Mouse (Mus musculus): Measurements from ENCODE around the gene Mecom. TPM values are rescaled to one million over a fixed set of nuclear protein-coding genes. Genes with fewer than 3 reads are reported as not detected.
A peak's percentile ranks its signal among the peaks of the same experiment; 100 is the strongest.
"Not testable (repeated sequence)": the region's sequence is repeated elsewhere in the genome, so short reads cannot be mapped to it uniquely, and the experiment has no call there.

Mecom gene
- total and polyA plus RNA-seq, 2 experiments from 2014 or later = 1.9 to 3.9 TPM

DNA sequence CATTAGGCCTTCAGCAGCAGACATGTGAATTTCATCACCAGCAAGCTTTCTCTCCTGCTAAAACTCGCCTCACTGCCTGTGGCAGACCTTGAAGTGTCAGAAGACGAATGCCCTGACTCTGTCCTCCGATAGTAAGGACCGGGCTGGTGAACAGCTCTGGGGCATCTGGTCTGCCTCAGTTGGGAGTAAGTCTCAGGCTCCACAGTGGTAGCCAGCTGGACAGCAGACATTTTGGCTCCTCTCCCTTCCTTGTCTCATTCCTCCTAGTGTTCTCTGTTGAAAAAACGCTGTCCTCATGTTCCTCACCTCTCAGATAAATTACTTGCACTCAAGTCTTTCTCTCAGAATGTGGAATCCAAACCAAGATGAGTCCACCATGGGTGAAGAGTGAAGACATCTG is 3.5 kb downstream of the Mecom start:
- 78% methylated on average over 5 of the region's 5 CpGs for WGBS
- Histone ChIP-seq H3K9me3 (ENCODE audit: low read length) (no peaks in the 10 kb centered on the region), H3K4me3 (ENCODE audit: low read depth, low read length) (no peak overlapping the region), H3K36me3 (ENCODE audit: insufficient read depth) (no peaks in the 10 kb centered on the region), H3K4me2 (ENCODE audit: low read depth) (no peak overlapping the region), H3K9ac (no peak overlapping the region), H3K27me3 (ENCODE audit: insufficient read depth, low read length) (no peaks in the 10 kb centered on the region), H3K4me1 (ENCODE audit: insufficient read depth) (no peaks in the 10 kb centered on the region), H3K27ac (ENCODE audit: low read depth, low read length) (no peak overlapping the region)
- TF ChIP-seq CTCF (IDR thresholded peaks at IDR 0.05; ENCODE audit: low read depth) = no peak
- DNase-seq (no peak), ATAC-seq (no peak)

DNA sequence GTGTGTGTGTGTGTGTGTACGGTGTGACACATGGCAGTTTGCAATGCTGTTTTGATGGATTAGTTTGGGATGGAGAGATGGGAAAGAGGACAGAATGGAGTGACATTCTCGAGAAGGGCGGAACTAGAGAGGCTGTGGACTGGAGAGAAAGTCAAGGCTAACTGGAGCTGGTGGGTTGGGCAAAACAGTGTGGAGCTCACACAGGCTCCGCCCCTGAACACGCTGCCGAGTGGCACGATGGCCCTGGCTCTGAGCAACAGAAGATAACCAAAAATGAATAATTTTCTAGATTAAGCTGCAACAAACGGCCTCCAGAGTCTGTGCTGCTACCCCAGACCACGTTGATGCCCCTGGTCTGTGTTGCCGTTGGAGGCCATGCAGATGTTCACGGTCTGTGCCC is 12.0 kb downstream of the Mecom start:
- Histone ChIP-seq H3K27ac (ENCODE audit: low read depth, low read length) (no peak overlapping the region), H3K4me1 (ENCODE audit: insufficient read depth) (no peaks in the 10 kb centered on the region), H3K36me3 (ENCODE audit: insufficient read depth) (no peaks in the 10 kb centered on the region), H3K27me3 (ENCODE audit: insufficient read depth, low read length) (no peaks in the 10 kb centered on the region), H3K4me2 (ENCODE audit: low read depth) (no peak overlapping the region), H3K4me3 (ENCODE audit: low read depth, low read length) (no peak overlapping the region), H3K9me3 (ENCODE audit: low read length) (no peaks in the 10 kb centered on the region), H3K9ac (no peak overlapping the region)
- ATAC-seq = no peak
- WGBS = 87% methylated on average over 11 of the region's 11 CpGs
- TF ChIP-seq CTCF (IDR thresholded peaks at IDR 0.05; ENCODE audit: low read depth) = no peak
- no peak for DNase-seq

DNA sequence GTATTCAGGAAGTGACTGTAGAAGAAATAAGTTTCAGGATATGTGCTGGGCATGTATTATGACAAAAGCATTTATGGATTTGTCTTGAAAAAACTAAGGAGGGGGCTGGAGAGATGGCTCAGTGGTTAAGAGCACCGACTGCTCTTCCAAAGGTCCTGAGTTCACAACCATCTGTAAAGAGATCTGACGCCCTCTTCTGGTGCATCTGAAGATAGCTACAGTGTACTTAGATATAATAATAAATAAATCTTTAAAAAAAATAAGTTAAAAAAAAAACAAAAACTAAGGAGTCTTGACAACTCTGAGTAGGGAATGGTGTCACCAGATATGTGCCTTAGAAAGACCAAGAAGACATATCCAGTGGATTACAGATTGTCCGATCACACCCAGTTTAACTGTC is 27.1 kb downstream of the Mecom start:
- not testable (repeated sequence) for H3K27ac ChIP-seq (ENCODE audit: low read depth, low read length)
- WGBS = 54% methylated on average over 3 of the region's 3 CpGs

DNA sequence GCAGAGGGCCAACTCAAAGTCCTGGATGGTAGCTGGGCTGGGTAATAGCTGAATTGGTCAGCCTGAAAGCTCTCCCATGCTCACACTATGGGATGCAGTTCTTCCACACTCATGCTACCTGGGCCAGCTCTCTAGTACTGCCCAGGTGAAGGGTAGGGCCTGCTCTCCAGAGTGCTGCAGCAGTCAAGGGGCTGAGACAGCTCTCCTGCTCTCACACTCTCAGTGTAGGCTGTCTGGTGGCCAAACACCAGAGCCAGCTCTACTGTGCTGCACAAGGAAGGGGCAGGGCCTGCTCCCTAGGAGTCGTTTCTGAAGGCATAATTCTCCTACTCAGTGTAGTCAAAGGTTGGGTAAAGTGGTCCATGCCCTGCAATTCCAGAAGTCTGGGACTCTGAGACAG is 28.4 kb downstream of the Mecom start:
- DNase-seq (no peak), ATAC-seq (no peak)
- no peak overlapping the region for H3K4me2 ChIP-seq (ENCODE audit: low read depth)
- 77% methylated on average over 1 of the region's 1 CpGs for WGBS
- no peak overlapping the region for H3K27ac ChIP-seq (ENCODE audit: low read depth, low read length)
- no peaks in the 10 kb centered on the region for H3K4me1 ChIP-seq (ENCODE audit: insufficient read depth)
- no peak overlapping the region for H3K4me3 ChIP-seq (ENCODE audit: low read depth, low read length)
- no peaks in the 10 kb centered on the region for H3K9me3 ChIP-seq (ENCODE audit: low read length)
- peaks cover 21% of the 10 kb centered on the region for H3K27me3 ChIP-seq (ENCODE audit: insufficient read depth, low read length)
- H3K9ac ChIP-seq = no peak overlapping the region
- H3K36me3 ChIP-seq (ENCODE audit: insufficient read depth) = no peaks in the 10 kb centered on the region
- no peak for TF ChIP-seq CTCF (IDR thresholded peaks at IDR 0.05; ENCODE audit: low read depth)

More for the DNA sequence above, 27.1 kb downstream of the Mecom start:
- not testable (repeated sequence) for H3K4me3 ChIP-seq (ENCODE audit: low read depth, low read length); H3K9ac ChIP-seq; H3K4me2 ChIP-seq (ENCODE audit: low read depth); H3K36me3 ChIP-seq (ENCODE audit: insufficient read depth); ATAC-seq; H3K9me3 ChIP-seq (ENCODE audit: low read length); DNase-seq; H3K4me1 ChIP-seq (ENCODE audit: insufficient read depth)
- H3K27me3 ChIP-seq (ENCODE audit: insufficient read depth, low read length) = peaks cover 13% of the 10 kb centered on the region

DNA sequence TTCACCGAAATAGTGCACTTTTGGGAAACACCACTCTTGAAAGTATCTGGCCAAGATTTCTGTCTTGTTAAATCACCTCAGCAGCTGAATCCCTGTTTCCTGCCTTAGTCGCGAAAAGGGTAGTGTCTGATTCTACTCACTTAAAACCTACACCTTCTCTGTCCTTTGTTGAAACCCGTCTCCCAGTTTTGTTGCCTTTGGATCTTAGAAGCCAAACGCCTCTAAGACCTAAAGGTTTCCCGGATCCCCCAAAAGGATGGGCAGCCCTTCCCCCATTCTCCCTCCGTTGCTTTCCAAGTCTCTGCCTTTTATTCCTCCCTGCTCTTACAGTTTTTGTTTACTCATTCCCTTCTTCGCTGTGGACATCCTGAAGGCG is 32.0 kb downstream of the Mecom start:
- TF ChIP-seq CTCF (IDR thresholded peaks at IDR 0.05; ENCODE audit: low read depth) = no peak
- Histone ChIP-seq H3K9me3 (ENCODE audit: low read length) (no peaks in the 10 kb centered on the region), H3K27me3 (ENCODE audit: insufficient read depth, low read length) (peaks cover 49% of the 10 kb centered on the region), H3K36me3 (ENCODE audit: insufficient read depth) (no peaks in the 10 kb centered on the region), H3K27ac (ENCODE audit: low read depth, low read length) (no peak overlapping the region), H3K4me1 (ENCODE audit: insufficient read depth) (no peaks in the 10 kb centered on the region), H3K9ac (no peak overlapping the region), H3K4me3 (ENCODE audit: low read depth, low read length) (no peak overlapping the region), H3K4me2 (ENCODE audit: low read depth) (no peak overlapping the region)
- peak; percentile 32 for DNase-seq
- WGBS = 14% methylated on average over 9 of the region's 9 CpGs
- ATAC-seq = no peak

DNA sequence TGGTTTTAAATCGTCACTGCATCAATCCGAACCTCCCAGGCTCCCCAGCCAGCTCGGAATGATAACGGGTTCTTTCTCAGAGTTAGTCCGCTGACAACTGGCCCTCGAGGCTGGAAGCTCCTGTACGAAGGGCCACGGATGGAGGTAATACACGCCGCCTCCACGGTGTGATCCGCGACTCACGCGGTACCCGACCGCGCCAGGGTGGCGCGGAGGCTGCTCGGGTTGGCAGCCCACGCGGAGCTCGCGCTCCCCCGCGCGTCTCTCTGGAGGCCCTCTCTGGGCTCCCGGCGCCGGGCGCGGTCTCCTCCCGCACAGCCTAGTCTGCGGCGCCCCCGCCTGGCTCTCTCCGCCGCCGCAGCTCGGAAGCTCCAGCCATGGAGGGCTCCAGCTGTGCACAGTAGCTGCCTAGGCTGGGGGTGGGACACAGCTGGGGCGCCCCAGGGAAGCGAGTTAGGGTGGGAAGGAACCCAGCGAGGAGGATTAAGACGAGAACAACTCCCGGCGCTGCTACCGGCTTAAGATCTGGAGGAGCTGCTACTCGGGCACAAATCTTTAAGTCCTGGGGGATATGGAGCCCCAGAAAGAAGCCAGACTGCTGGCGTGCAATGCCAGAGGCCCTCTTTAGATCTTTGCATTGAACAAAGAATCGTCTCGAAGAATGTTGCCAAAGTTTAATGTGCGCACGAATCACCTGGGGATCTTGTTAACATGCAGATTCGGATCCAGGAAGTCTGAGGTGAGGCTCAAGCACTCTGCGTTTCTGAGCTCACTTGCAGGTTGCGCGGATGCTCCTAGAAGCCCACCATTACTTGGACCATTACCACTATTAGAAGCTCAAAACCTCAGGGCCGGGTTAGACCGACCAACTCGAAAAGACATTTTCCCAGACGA is 32.7 kb downstream of the Mecom start:
- TF ChIP-seq CTCF (IDR thresholded peaks at IDR 0.05; ENCODE audit: low read depth) = peak; percentile 47
- H3K9ac ChIP-seq = no peak overlapping the region
- H3K4me1 ChIP-seq (ENCODE audit: insufficient read depth) = no peaks in the 10 kb centered on the region
- H3K36me3 ChIP-seq (ENCODE audit: insufficient read depth) = no peaks in the 10 kb centered on the region
- DNase-seq (peak; percentile 69), ATAC-seq (peak; percentile 77)
- H3K27me3 ChIP-seq (ENCODE audit: insufficient read depth, low read length) = peaks cover 55% of the 10 kb centered on the region
- no peak overlapping the region for H3K27ac ChIP-seq (ENCODE audit: low read depth, low read length)
- H3K4me2 ChIP-seq (ENCODE audit: low read depth) = peak overlapping the region; percentile 33
- peak overlapping the region; percentile 11 for H3K4me3 ChIP-seq (ENCODE audit: low read depth, low read length)
- 2% methylated on average over 61 of the region's 62 CpGs for WGBS
- no peaks in the 10 kb centered on the region for H3K9me3 ChIP-seq (ENCODE audit: low read length)

DNA sequence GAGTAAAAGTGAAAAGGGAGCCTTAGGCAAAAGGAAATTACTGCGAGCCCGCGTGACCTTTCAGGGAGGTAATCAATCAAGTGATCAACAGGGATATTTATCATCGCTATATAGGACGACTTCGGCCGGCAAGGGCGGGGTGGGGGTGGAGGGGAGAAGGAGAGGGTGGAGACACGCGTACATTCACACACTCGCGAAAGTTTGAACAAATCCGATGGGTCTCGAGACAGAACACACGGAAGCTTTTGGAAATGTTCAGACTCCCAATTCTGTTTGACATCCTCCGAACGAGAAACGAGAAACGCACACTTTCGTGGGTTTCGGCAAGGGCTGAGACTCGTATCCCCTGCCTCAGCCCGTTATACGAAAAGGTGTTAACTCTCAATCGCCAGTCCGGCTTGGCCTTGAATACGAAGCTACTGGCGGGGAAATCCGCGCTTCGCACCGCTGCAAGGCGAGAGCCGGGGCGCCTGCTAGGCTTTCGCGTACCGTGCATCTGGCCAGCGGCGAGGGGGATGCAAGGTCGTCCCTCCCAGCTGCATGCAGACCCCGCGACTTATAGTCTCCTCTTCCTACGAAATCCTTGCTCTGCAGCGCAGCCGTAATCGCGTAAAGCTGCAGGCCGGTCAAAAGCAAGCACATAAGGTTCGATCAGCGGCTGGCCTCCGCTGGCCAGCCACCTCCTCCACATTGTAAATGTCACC is 33.6 kb downstream of the Mecom start:
- peak; percentile 73 for DNase-seq
- no peak overlapping the region for H3K9ac ChIP-seq
- WGBS = 2% methylated on average over 52 of the region's 52 CpGs
- peak; percentile 6; the same call in 1 of the 2 replicates for ATAC-seq
- TF ChIP-seq CTCF (IDR thresholded peaks at IDR 0.05; ENCODE audit: low read depth) = no peak
- H3K4me3 ChIP-seq (ENCODE audit: low read depth, low read length) = peak overlapping the region; percentile 11
- peaks cover 65% of the 10 kb centered on the region for H3K27me3 ChIP-seq (ENCODE audit: insufficient read depth, low read length)
- H3K4me1 ChIP-seq (ENCODE audit: insufficient read depth) = no peaks in the 10 kb centered on the region
- H3K9me3 ChIP-seq (ENCODE audit: low read length) = no peaks in the 10 kb centered on the region
- no peak overlapping the region for H3K27ac ChIP-seq (ENCODE audit: low read depth, low read length)
- peak overlapping the region; percentile 30 for H3K4me2 ChIP-seq (ENCODE audit: low read depth)
- H3K36me3 ChIP-seq (ENCODE audit: insufficient read depth) = no peaks in the 10 kb centered on the region

All from forebrain, postnatal 0 days (tissue).